Mouse (Mus musculus): ENCODE measurements around the gene Rcan1.

DNA sequence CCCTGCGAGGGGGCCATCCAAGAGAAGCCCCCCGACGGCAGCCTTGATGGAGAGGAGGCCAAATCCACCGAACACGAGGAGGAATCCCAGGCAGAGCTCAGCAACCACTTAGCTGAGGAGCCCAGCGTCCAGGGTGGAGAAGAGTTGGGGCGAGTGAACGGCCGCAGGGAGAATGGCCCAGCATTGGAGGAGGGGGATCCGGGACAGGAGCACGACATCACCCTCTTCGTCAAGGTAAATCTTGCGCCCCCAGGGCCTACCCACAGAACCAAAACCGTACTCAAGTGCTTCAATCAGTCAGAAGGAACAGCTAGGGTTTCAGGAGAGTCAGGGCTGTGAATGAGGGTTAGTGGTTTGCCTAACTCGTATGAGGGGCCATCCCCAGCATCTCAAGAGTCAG, 28.7 kb upstream of the Rcan1 start:
- TF ChIP-seq CTCF (IDR thresholded peaks at IDR 0.05; ENCODE audit: control insufficient read depth, insufficient read depth, insufficient replicate concordance, low read depth, low read length) = no peak
- TF ChIP-seq POLR2A (IDR thresholded peaks at IDR 0.05; ENCODE audit: control insufficient read depth, low read depth, low read length) = no peak
